Mouse (Mus musculus) common myeloid progenitor, adult 5-6 weeks (primary cell): Measurements from ENCODE around the gene Maco1. TPM values are rescaled to one million over a fixed set of nuclear protein-coding genes. Genes with fewer than 3 reads are reported as not detected.

ENCODE experiments used
- ATAC-seq: replicated peaks from 2 replicates; pipeline ENCODE4 v1.8.0; 2016; ENCODE audit warnings: low read depth, mild to moderate bottlenecking, moderate TSS enrichment, inconsistent platforms; ENCODE audit not compliant: poor library complexity, severe bottlenecking
- total RNA-seq: library from RNA; stranded (forward); fragments of 200-1000, 187-1606 nt; gene quantifications from 2 replicates; pipeline ENCODE4 v1.2.3, GENCODE M21; 2017

The Maco1 gene
- total RNA-seq, 1 experiment from 2014 or later = 63.9 TPM

GRCm38 (mm10) chr4:134779136-134779934 lies 73.8 kb downstream of the Maco1 start:
- ATAC-seq = peak; percentile 48

- no peak for ATAC-seq
These were observed 76.9 kb downstream of the Maco1 start for GRCm38 (mm10) chr4:134776246-134776645.

- no peak for ATAC-seq
These were observed 77.8 kb downstream of the Maco1 start for GRCm38 (mm10) chr4:134775234-134775944.

DNA sequence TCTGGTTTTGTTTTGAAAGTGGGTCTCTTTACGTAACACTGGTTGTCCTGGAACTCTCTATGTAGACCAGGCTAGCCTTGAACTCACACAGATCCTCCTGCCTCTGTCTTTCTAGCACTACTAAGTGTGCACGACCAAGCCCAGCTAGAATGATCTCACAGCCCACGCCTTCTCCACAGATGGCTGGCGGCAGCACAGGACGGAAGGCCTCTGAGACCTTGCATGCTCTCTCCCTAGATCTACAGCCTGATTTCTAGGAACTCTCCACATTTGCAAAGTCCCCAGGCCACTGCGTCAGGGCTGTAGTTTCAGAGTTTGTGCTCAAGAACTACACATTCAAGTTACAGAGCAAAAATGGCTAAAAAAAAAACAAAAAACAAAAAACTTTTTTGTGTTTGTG lies 79.0 kb downstream of the Maco1 start:
- ATAC-seq = no peak

- peak; percentile 76 for ATAC-seq
These were observed 80.1 kb downstream of the Maco1 start for GRCm38 (mm10) chr4:134772805-134773674.

DNA sequence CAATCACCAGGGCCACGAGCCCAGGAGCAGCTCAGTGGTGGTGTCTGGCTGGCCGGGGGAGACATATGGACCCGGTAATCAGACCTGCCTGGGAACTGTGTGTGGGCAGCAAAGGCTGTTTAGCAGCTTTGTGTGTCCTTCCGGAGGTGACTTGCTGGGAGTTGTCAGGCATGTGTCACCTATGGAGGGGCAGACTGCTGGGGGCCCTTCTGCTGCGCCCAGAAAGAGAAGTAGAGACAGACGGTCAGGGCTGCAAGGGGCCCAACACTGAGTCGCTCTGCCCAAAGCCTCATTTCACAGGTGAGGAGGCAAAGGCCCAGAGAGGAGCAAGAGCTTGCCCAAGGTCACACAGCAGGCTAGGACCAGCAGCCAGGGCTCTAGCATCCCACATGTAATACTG lies 83.3 kb downstream of the Maco1 start:
- ATAC-seq = no peak

DNA sequence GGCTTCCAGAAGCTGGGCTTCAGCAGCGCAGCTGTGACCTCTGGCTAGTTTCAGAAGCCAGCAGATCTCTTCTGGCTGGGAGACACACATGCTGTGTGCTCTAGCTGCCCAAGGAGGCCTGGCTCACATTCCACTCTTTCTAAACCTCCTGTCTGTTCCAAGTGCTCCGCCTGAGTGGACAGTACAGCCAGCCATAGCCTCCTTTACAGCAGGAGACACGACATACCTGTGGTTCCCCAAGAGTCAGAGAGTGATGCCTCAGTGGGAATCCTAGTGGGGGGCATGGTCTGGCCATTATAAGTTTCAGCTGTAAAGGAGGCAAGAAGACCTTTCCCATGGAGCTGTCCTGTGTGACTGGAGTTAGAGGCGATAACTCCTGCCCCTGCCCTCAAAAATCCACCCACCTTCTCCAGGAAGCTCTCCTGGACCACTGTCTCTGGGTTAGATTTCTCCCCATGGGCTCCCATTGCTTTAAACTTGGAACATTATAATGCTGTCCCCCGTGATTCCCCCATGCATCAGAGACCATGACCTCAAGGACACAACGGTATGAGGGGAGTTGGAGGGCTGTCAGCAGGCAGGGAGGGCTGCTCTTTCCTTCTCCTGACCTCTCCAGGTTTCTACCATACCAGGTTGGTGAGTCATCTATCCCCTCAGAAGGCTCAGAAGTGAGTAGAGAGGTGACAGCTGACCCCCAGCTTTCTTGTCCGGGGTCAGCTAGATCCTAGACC lies 83.9 kb downstream of the Maco1 start:
- ATAC-seq = no peak

- no peak for ATAC-seq
These were observed 84.8 kb downstream of the Maco1 start for GRCm38 (mm10) chr4:134768226-134768888.

GRCm38 (mm10) chr4:134767426-134768225 lies 85.5 kb downstream of the Maco1 start, which contains the start of gene Ldlrap1:
TSS of gene Ldlrap1 (minus strand) at chr4:134768024.
- ATAC-seq = peak; percentile 57

DNA sequence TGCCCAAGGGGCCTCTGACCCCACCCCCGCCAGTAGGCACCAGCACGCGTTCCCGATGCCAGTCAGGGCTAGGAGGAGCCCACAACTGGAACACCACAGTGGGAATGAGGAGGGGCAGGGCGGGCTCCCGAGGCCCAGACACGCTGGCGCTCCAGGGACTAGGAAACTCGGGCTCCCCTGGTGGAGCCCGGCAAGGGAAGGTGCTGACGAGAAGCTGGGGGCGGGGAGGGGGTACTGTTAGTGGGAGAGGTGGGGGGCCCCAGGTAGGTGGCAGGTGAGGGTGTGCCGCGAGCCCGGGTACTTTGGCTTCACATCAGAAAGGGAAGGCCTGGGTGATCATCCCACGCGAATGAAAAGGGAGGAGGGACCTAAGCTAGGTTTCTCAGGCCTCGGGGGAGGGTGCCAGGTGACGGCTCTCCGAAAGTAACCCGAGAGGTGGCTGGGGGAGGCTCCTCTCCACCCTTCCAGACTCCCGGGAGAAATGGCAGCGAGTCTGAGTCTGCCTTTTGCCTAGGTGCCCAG lies 86.2 kb downstream of the Maco1 start:
- ATAC-seq = no peak

GRCm38 (mm10) chr4:134766277-134766676 lies 86.9 kb downstream of the Maco1 start:
- ATAC-seq = no peak

- 0 out of 2 replicates have a peak, but pooled peaks have one; percentile 3 for ATAC-seq
These were observed 88.8 kb downstream of the Maco1 start for GRCm38 (mm10) chr4:134764333-134764732.

GRCm38 (mm10) chr4:134762360-134762759 lies 90.8 kb downstream of the Maco1 start:
- ATAC-seq = peak; percentile 31

DNA sequence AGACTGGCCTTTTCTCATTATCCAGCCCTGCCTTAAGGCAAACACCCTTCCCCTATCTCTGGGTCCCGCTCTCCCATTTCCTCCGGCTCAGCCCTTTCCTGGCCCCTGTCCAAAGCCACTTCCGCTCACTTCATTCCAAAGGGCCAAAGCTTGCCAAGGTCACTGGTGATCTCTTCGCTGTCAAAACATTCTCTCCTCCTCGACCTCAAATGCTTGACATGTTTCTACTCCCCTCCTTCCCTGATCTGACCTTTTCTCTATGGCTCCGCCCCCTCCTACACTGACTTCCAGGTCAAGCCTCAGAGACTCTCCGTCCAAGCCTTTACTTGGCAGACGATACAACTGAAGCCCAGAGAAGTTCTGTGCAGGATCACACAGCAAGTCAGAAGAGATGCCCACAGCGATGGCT lies 92.3 kb downstream of the Maco1 start:
- ATAC-seq = peak; percentile 16

DNA sequence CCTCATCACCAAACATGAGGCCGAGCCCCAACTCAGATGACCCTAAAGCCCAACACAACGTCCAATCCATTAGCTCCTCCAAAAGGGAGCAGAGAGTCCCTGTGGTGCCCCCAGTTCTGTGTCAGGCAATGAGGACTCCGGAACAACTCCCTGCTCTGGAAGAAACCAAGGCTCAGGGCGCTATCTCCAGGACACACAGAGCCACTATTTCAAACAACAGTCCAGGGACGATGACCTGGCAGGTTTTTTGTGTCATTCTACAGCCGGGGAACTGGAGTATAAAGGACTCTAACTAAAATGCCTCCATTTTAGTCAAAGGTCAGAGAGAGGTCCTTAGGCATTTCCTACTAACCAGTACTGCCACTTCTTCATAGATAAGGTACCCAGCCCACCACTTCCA lies 92.9 kb downstream of the Maco1 start:
- no peak for ATAC-seq

- no peak for ATAC-seq
These were observed 93.6 kb downstream of the Maco1 start for GRCm38 (mm10) chr4:134759564-134759963.

GRCm38 (mm10) chr4:134758922-134759321 lies 94.2 kb downstream of the Maco1 start:
- ATAC-seq = no peak

- ATAC-seq = no peak
These were observed 94.8 kb downstream of the Maco1 start for GRCm38 (mm10) chr4:134758367-134758766.
